Mouse (Mus musculus): Measurements from ENCODE around the gene Negr1. TPM values are rescaled to one million over a fixed set of nuclear protein-coding genes. Genes with fewer than 3 reads are reported as not detected.
"Not testable (repeated sequence)": the region's sequence is repeated elsewhere in the genome, so short reads cannot be mapped to it uniquely, and the experiment has no call there.

Negr1 gene
- polyA plus RNA-seq, 1 experiment from 2014 or later: 4.2 TPM

- not testable (repeated sequence) for H3K27me3 ChIP-seq (ENCODE audit: control insufficient read depth, insufficient read depth, low read length); DNase-seq (ENCODE audit: low spot score); H3K4me3 ChIP-seq (ENCODE audit: low read depth, low read length); ATAC-seq (ENCODE audit: insufficient read depth, low FRiP score, low TSS enrichment); H3K27ac ChIP-seq (ENCODE audit: low read depth, low read length); H3K9me3 ChIP-seq (ENCODE audit: control insufficient read depth, low read length); H3K4me1 ChIP-seq (ENCODE audit: control insufficient read depth, insufficient read depth, low read length); H3K9ac ChIP-seq (ENCODE audit: low read length); H3K4me2 ChIP-seq (ENCODE audit: low read depth); H3K36me3 ChIP-seq (ENCODE audit: control insufficient read depth, insufficient read depth, low read length)
- 86% methylated on average over 2 of the region's 2 CpGs for WGBS
Measured at GRCm38 (mm10) chr3:157064438-157064837, 502.8 kb downstream of the Negr1 start.

- no peaks in the 10 kb centered on the region for H3K9me3 ChIP-seq (ENCODE audit: control insufficient read depth, low read length)
- H3K9ac ChIP-seq (ENCODE audit: low read length): no peak overlapping the region
- ATAC-seq (ENCODE audit: insufficient read depth, low FRiP score, low TSS enrichment): no peak
- no peak overlapping the region for H3K27ac ChIP-seq (ENCODE audit: low read depth, low read length)
- no peak overlapping the region for H3K4me2 ChIP-seq (ENCODE audit: low read depth)
- H3K4me3 ChIP-seq (ENCODE audit: low read depth, low read length): no peak overlapping the region
- H3K27me3 ChIP-seq (ENCODE audit: control insufficient read depth, insufficient read depth, low read length): no peaks in the 10 kb centered on the region
- no peaks in the 10 kb centered on the region for H3K36me3 ChIP-seq (ENCODE audit: control insufficient read depth, insufficient read depth, low read length)
- no peaks in the 10 kb centered on the region for H3K4me1 ChIP-seq (ENCODE audit: control insufficient read depth, insufficient read depth, low read length)
- DNase-seq (ENCODE audit: low spot score): no peak
Measured at GRCm38 (mm10) chr3:157066331-157066730, 504.7 kb downstream of the Negr1 start.

GRCm38 (mm10) chr3:157079250-157079965 lies 517.8 kb downstream of the Negr1 start:
- H3K4me2 ChIP-seq (ENCODE audit: low read depth): no peak overlapping the region
- no peak overlapping the region for H3K9ac ChIP-seq (ENCODE audit: low read length)
- H3K4me1 ChIP-seq (ENCODE audit: control insufficient read depth, insufficient read depth, low read length): no peaks in the 10 kb centered on the region
- 80% methylated on average over 2 of the region's 2 CpGs for WGBS
- no peaks in the 10 kb centered on the region for H3K9me3 ChIP-seq (ENCODE audit: control insufficient read depth, low read length)
- no peaks in the 10 kb centered on the region for H3K27me3 ChIP-seq (ENCODE audit: control insufficient read depth, insufficient read depth, low read length)
- no peak overlapping the region for H3K27ac ChIP-seq (ENCODE audit: low read depth, low read length)
- ATAC-seq (ENCODE audit: insufficient read depth, low FRiP score, low TSS enrichment): no peak
- H3K4me3 ChIP-seq (ENCODE audit: low read depth, low read length): no peak overlapping the region
- DNase-seq (ENCODE audit: low spot score): no peak
- no peaks in the 10 kb centered on the region for H3K36me3 ChIP-seq (ENCODE audit: control insufficient read depth, insufficient read depth, low read length)

GRCm38 (mm10) chr3:157079966-157080306 lies 518.3 kb downstream of the Negr1 start:
- no peak overlapping the region for H3K4me2 ChIP-seq (ENCODE audit: low read depth)
- WGBS: 62% methylated on average over 1 of the region's 1 CpGs
- H3K9ac ChIP-seq (ENCODE audit: low read length): no peak overlapping the region
- DNase-seq (ENCODE audit: low spot score) (no peak), ATAC-seq (ENCODE audit: insufficient read depth, low FRiP score, low TSS enrichment) (no peak)
- H3K36me3 ChIP-seq (ENCODE audit: control insufficient read depth, insufficient read depth, low read length): no peaks in the 10 kb centered on the region
- no peak overlapping the region for H3K4me3 ChIP-seq (ENCODE audit: low read depth, low read length)
- no peaks in the 10 kb centered on the region for H3K4me1 ChIP-seq (ENCODE audit: control insufficient read depth, insufficient read depth, low read length)
- H3K9me3 ChIP-seq (ENCODE audit: control insufficient read depth, low read length): no peaks in the 10 kb centered on the region
- H3K27me3 ChIP-seq (ENCODE audit: control insufficient read depth, insufficient read depth, low read length): no peaks in the 10 kb centered on the region
- no peak overlapping the region for H3K27ac ChIP-seq (ENCODE audit: low read depth, low read length)

- Histone ChIP-seq H3K36me3 (ENCODE audit: control insufficient read depth, insufficient read depth, low read length) (no peaks in the 10 kb centered on the region), H3K27ac (ENCODE audit: low read depth, low read length) (no peak overlapping the region), H3K9me3 (ENCODE audit: control insufficient read depth, low read length) (no peaks in the 10 kb centered on the region), H3K4me2 (ENCODE audit: low read depth) (no peak overlapping the region), H3K27me3 (ENCODE audit: control insufficient read depth, insufficient read depth, low read length) (no peaks in the 10 kb centered on the region), H3K4me3 (ENCODE audit: low read depth, low read length) (no peak overlapping the region), H3K4me1 (ENCODE audit: control insufficient read depth, insufficient read depth, low read length) (no peaks in the 10 kb centered on the region), H3K9ac (ENCODE audit: low read length) (no peak overlapping the region)
- DNase-seq (ENCODE audit: low spot score) (no peak), ATAC-seq (ENCODE audit: insufficient read depth, low FRiP score, low TSS enrichment) (no peak)
- WGBS: 86% methylated on average over 1 of the region's 1 CpGs
Measured at GRCm38 (mm10) chr3:157080585-157080984, 519.0 kb downstream of the Negr1 start.

- no peaks in the 10 kb centered on the region for H3K4me1 ChIP-seq (ENCODE audit: control insufficient read depth, insufficient read depth, low read length)
- 88% methylated on average over 8 of the region's 8 CpGs for WGBS
- H3K27ac ChIP-seq (ENCODE audit: low read depth, low read length): no peak overlapping the region
- no peak overlapping the region for H3K4me3 ChIP-seq (ENCODE audit: low read depth, low read length)
- ATAC-seq (ENCODE audit: insufficient read depth, low FRiP score, low TSS enrichment) (no peak), DNase-seq (ENCODE audit: low spot score) (no peak)
- H3K27me3 ChIP-seq (ENCODE audit: control insufficient read depth, insufficient read depth, low read length): no peaks in the 10 kb centered on the region
- no peak overlapping the region for H3K4me2 ChIP-seq (ENCODE audit: low read depth)
- H3K9ac ChIP-seq (ENCODE audit: low read length): no peak overlapping the region
- no peaks in the 10 kb centered on the region for H3K9me3 ChIP-seq (ENCODE audit: control insufficient read depth, low read length)
- no peaks in the 10 kb centered on the region for H3K36me3 ChIP-seq (ENCODE audit: control insufficient read depth, insufficient read depth, low read length)
Measured at GRCm38 (mm10) chr3:157082808-157083784, 521.5 kb downstream of the Negr1 start.

- WGBS: 81% methylated on average over 1 of the region's 1 CpGs
- ATAC-seq (ENCODE audit: insufficient read depth, low FRiP score, low TSS enrichment): no peak
- no peak for DNase-seq (ENCODE audit: low spot score)
Measured at GRCm38 (mm10) chr3:157085180-157085579, 523.6 kb downstream of the Negr1 start.

GRCm38 (mm10) chr3:157090051-157090450 lies 528.5 kb downstream of the Negr1 start:
- ATAC-seq (ENCODE audit: insufficient read depth, low FRiP score, low TSS enrichment) (no peak), DNase-seq (ENCODE audit: low spot score) (no peak)
- H3K4me2 ChIP-seq (ENCODE audit: low read depth): no peak overlapping the region
- H3K27me3 ChIP-seq (ENCODE audit: control insufficient read depth, insufficient read depth, low read length): no peaks in the 10 kb centered on the region
- no peak overlapping the region for H3K9ac ChIP-seq (ENCODE audit: low read length)
- no peaks in the 10 kb centered on the region for H3K4me1 ChIP-seq (ENCODE audit: control insufficient read depth, insufficient read depth, low read length)
- no peak overlapping the region for H3K27ac ChIP-seq (ENCODE audit: low read depth, low read length)
- H3K9me3 ChIP-seq (ENCODE audit: control insufficient read depth, low read length): no peaks in the 10 kb centered on the region
- H3K36me3 ChIP-seq (ENCODE audit: control insufficient read depth, insufficient read depth, low read length): no peaks in the 10 kb centered on the region
- WGBS: 65% methylated on average over 4 of the region's 4 CpGs
- H3K4me3 ChIP-seq (ENCODE audit: low read depth, low read length): no peak overlapping the region

More at GRCm38 (mm10) chr3:157085180-157085579, 523.6 kb downstream of the Negr1 start:
- Histone ChIP-seq H3K36me3 (ENCODE audit: control insufficient read depth, insufficient read depth, low read length) (no peaks in the 10 kb centered on the region), H3K27me3 (ENCODE audit: control insufficient read depth, insufficient read depth, low read length) (no peaks in the 10 kb centered on the region), H3K4me1 (ENCODE audit: control insufficient read depth, insufficient read depth, low read length) (no peaks in the 10 kb centered on the region), H3K9ac (ENCODE audit: low read length) (no peak overlapping the region), H3K4me2 (ENCODE audit: low read depth) (no peak overlapping the region), H3K27ac (ENCODE audit: low read depth, low read length) (no peak overlapping the region), H3K4me3 (ENCODE audit: low read depth, low read length) (no peak overlapping the region), H3K9me3 (ENCODE audit: control insufficient read depth, low read length) (no peaks in the 10 kb centered on the region)

Measured in neural tube, embryonic 11.5 days (tissue).